Mouse (Mus musculus) heart, embryonic 11.5 days (tissue): ENCODE measurements at regions not wholly inside any gene's neighbourhood (a gene's known extent, or its start where the extent isn't known, plus 50 kb on each side); places are given as distances from the start of the nearest gene placed in this dataset.

Experiments used
- ATAC-seq: fragments of 200-750 bp; cut with Nextera tagmentation; replicated peaks from 2 replicates; pipeline ENCODE4 v1.8.0; 2017; ENCODE audit warnings: moderate library complexity; ENCODE audit not compliant: insufficient number of reproducible peaks, low FRiP score, low TSS enrichment
- H3K27ac ChIP-seq: fragments of 300-500 bp; sonication (generic); 2 replicates; pipeline ENCODE4 v1.5.1; 2014; ENCODE audit warnings: mild to moderate bottlenecking, low read depth, low read length
- H3K27me3 ChIP-seq: fragments of 300-500 bp; sonication (generic); 2 replicates; pipeline ENCODE4 v1.6.1; 2014; ENCODE audit warnings: mild to moderate bottlenecking, low read length, mixed read lengths; ENCODE audit not compliant: control insufficient read depth, insufficient read depth
- H3K36me3 ChIP-seq: fragments of 300-500 bp; sonication (generic); 2 replicates; pipeline ENCODE4 v1.6.1; 2014; ENCODE audit warnings: mild to moderate bottlenecking, low read length, moderate library complexity, mixed read lengths; ENCODE audit not compliant: control insufficient read depth, insufficient read depth
- H3K4me1 ChIP-seq: fragments of 300-500 bp; sonication (generic); 2 replicates; pipeline ENCODE4 v1.6.1; 2014; ENCODE audit warnings: low read length; ENCODE audit not compliant: control insufficient read depth, insufficient read depth
- H3K4me2 ChIP-seq: fragments of 300-500 bp; sonication (generic); 2 replicates; pipeline ENCODE4 v1.6.1; 2014; ENCODE audit warnings: mild to moderate bottlenecking, moderate library complexity
- H3K4me3 ChIP-seq: fragments of 300-500 bp; sonication (generic); 2 replicates; pipeline ENCODE4 v1.5.1; 2014; ENCODE audit warnings: low read depth, low read length
- H3K9ac ChIP-seq: fragments of 300-500 bp; sonication (generic); 2 replicates; pipeline ENCODE4 v1.6.1; 2014; ENCODE audit warnings: mild to moderate bottlenecking, low read depth, low read length, moderate library complexity
- H3K9me3 ChIP-seq: fragments of 300-500 bp; sonication (generic); replicated peaks from 2 replicates; pipeline ENCODE4 v1.6.1; 2016; ENCODE audit warnings: low read length; ENCODE audit not compliant: control insufficient read depth
- WGBS: fragments of 180-500 bp; shearing (Covaris S2); extraction: QIAGEN DNeasy Blood & Tissue Kit; methylation state at CpG from one replicate; pipeline ENCODE4 v1.1.7; 2014; ENCODE audit not compliant: insufficient replicate concordance; 5-methylcytosine and 5-hydroxymethylcytosine counted together

- no peaks in the 10 kb centered on the region for H3K4me1 ChIP-seq
- H3K27me3 ChIP-seq = no peaks in the 10 kb centered on the region
- 77% methylated on average over 7 of the region's 7 CpGs for WGBS
- H3K36me3 ChIP-seq = no peaks in the 10 kb centered on the region
- ATAC-seq = no peak
- H3K9ac ChIP-seq = no peak overlapping the region
- no peaks in the 10 kb centered on the region for H3K9me3 ChIP-seq
- H3K4me2 ChIP-seq = no peak overlapping the region
- no peak overlapping the region for H3K4me3 ChIP-seq
- no peak overlapping the region for H3K27ac ChIP-seq
These were observed 486.0 kb downstream of the Tdrd3 start for GRCm38 (mm10) chr14:87902416-87902815.
